Mouse (Mus musculus) v-Abl transformed pro-B cells (cell line): ENCODE data around the gene Rundc3a.

ENCODE experiments used
- in situ Hi-C, 2 experiments: fragments of 400-800 bp; cut with MboI; formaldehyde crosslinking; loops; one replicate each; pipeline ENCODE4 v1.15.1; 2025; ENCODE audit not compliant: unreplicated experiment in 2 of 2

The Rundc3a gene

DNA sequence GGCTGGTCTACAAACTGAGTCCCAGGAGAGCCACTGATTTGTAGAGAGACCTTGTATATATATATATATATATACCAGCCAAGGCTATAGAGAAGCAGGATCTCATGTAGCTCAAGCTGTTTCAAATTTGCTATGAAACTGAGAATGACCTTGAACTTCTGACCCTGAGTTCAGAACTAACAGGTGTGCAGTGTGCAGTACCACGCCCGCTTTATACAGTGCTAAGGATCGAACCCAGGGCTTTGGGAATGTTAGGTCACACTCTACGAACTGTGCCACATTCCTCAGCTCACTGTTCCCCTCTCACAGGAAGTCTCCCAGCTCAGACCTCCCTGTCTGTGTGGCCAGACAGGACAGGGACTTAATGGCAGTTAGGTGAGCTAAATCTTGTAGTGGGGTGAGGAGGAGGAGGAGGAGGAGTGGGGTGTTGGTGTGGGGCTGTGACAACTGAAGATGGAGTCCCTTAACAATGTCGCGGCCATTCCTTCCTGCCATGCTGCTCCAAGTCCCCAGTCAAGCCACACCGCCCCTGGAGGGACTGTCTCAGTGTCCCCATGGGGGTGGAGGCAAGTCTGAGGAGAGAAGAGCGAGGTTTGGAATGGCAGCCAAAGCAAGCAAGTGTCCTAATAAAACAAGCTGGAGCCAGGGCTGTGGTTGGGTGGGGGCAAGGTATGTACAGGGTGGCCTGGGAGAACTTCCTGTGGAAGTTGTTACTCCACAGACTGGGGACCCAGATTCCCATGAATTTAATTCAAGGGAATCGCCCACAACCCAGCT is 25.5 kb upstream of the Rundc3a start:
- in situ Hi-C loops, result loop anchor here in 1 of 2 experiments (5.0 kb wide), 1 partner anchor 40 kb away; no protein-coding TSS in a partner anchor

DNA sequence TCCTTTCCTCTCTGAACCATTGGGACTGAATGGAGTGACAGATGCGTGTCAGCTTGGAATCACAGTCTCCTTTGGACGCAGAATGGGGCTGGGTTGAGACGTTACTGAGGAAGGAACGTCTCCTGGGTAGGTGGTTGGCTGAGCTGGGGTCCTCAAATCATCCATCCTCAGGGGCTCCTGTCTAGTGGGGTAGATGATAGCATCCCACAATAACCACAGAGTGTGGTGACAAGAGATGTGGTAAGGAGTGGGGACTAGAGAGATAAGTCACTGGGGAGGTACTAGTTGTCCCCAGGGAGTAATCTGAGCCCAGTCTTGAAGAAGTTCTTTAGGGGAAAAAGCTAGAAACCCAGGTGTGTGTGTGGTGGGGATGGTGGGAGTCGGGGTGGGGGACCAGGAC is 24.9 kb upstream of the Rundc3a start:
- in situ Hi-C loops, result loop anchor here in 1 of 2 experiments (5.0 kb wide), 1 partner anchor 41 kb away; no protein-coding TSS in a partner anchor

DNA sequence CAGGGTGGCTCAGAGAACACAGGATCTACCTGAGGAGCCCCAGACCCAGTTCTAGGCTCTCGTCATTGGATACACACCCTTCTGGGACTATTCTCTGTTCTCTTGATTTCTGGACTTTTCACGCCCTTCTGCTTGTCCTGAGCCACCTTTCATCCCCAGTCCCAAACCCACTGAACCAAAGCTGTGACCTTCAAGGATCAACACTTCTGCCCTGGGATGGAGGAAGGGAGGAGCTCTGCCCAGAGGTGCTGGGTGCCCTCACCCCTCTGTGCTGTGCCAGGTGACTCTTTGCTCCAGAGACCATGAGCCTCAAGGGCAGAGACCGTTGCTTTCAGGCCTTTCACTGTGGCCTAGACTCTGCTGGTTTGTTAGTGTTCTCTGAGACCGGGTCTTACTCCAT is 23.9 kb upstream of the Rundc3a start:
- in situ Hi-C loops, result loop anchor here in 1 of 2 experiments (5.0 kb wide), 1 partner anchor 42 kb away; no protein-coding TSS in a partner anchor

DNA sequence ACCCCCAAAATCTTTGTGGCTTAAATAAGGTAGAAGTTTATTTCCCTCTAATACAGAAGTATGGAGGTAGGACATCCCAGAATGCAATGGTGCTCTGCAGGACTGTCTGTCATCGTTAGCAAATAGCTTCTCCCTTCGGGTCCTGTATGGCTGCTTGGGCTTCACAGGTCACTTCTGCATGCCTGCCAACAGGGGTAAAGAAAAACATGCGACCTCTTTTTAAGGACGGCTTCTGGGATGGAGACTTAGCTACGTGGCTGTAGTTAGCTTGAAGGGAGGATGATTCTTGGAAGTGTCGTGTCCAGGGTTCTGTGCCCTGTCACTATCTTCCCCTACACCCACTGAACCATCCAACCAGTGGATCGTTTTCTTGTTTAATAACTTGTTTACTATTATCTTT is 22.9 kb upstream of the Rundc3a start:
- in situ Hi-C loops, result no loop called here

DNA sequence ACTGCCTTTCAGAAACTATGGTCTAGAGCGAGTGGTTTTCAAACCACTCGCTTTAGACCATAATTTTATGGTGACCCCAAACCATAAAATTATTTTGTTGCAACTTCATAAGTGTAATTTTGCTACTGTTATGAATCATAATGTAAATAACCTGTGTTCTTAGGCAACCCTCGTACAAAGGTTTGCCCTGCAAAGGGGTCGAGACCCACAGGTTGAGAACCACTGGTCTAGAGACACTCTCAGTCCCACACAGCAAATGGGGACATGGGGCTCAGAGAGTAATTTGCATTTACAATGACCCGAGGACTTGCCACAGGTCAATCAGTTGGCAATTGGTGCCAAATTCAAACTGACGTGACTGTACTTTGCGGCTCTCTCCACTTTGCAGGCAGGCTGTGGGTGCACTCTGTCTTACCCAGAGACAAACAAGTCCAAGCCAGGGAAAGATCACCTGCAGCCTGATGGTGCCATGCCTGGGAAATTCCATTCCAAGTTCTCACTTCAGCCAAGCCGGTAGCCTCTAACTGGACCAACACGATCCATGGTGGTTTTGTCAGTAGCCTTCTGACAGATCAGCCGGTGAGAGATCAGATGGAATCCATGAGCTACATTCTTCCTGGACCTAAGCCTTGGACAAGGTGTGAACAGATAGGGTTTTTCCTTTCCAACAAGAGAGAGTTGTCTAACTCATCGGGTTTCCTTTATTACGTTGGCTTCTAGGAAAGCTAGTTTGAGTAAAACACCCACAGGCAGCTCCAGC is 21.1 kb upstream of the Rundc3a start:
- in situ Hi-C loops, result no loop called here

DNA sequence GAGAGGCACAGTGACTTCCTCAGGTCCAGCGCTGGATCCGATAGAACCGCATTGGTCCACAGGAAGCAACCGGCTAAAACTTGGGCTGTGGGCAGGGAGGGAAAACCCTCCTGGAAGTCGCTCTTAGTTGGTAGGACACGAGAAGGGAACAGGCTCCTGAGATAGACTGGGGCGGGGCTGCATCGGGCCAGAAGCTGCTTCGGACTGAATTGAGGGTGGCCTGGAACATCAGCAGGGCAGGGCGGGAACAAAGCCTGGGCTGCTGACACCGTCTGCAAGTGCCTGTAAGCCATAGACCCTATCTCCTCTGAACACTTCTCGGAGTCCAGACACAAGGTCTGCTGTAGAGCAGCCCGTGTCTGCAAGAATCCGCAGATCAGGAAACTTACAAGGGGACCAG is 20.3 kb upstream of the Rundc3a start:
- in situ Hi-C loops, result no loop called here

DNA sequence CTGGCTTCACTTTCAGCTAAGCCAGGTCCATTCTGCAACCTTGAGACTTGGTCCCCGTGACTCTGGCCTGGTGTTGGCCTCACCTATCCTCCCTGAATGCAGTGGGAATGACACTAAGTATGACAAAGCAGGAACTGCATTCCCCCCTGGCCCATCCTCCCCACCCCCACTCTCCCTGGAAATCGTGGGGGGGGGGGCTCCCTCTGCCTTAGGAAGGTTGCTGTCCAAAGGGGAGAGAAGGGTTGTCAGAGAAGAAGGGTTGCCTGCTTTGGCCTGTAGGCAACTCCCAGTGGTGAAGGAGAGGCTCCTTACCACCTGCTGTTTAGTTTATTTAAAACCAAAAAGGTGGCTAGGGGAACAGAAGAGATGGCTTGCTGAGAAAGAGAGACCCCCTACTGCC is 19.6 kb upstream of the Rundc3a start:
- in situ Hi-C loops, result no loop called here

DNA sequence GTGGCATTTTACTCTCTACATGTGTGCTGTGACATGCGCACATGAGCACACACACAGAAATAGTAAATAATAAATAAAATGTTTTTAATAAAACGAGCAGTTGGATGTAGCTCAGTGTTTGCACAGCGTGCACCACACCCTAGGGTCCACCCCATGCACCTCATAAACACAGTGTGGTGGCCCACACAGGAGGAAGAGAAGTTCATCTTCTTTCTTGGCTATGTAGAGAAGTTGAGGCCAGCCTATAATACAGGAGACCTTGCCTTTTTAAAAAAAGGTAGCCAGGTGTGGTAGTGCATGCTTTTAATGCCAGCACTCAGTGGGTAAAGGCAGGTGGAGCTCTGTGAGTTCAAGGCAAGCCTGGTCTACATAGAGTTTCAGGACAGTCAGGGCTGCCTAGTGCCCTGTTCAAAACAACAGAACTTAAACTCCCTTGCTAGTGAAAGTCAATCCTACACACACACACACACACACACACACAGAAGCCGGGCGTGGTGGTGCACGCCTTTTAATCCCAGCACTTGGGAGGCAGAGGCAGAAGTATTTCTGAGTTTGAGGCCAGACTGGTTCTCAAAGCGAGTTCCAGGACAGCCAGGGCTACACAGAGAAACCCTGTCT is 19.0 kb upstream of the Rundc3a start:
- in situ Hi-C loops, result no loop called here

DNA sequence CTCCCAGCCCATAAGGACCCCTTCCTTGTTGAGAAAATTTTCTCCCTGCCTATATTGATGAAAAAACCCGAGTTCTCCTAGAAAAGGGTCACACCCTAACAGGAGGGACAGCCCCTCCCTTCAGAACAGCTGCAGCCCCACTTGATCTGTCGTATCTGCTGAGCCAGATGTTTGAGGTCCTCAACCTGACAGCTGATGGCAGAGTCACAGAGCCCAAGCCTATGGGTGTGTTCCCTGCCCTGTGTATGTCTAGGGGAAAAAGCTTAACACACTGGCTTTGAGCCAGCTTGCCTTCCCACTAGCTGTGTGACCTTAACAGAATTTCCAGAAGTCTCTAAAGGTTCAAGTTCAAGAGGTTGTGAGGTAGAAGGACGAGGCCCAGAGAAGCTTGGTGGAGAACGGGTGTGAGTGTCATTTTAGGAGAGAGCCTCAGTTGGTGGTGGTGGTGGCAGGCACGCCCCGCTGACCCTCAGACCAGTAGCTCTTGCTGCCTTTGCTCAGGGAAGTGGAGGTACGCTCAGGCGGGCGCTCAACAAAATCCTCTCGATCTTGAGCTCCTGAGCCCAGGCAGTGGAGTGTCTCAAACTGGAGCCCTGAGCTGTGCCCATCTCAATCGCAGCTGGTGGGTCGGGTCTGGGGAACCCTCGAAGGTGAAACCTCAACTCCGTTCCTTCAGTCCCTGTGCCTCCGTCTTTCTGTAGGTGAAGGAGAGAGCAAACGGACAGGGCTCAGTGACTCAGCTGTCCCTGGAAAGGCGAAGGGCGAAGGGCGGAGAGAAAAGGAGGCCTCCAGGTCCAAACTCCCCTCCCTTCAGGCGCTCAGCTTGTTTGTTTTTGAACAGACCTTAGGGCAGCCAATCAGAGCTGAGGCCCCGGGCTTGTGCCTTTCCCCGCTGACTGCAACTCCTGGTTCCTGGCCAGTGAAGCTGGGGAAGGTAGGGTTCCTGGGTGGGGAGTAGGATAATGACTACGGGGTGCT is 17.7 kb upstream of the Rundc3a start:
- in situ Hi-C loops, result no loop called here

DNA sequence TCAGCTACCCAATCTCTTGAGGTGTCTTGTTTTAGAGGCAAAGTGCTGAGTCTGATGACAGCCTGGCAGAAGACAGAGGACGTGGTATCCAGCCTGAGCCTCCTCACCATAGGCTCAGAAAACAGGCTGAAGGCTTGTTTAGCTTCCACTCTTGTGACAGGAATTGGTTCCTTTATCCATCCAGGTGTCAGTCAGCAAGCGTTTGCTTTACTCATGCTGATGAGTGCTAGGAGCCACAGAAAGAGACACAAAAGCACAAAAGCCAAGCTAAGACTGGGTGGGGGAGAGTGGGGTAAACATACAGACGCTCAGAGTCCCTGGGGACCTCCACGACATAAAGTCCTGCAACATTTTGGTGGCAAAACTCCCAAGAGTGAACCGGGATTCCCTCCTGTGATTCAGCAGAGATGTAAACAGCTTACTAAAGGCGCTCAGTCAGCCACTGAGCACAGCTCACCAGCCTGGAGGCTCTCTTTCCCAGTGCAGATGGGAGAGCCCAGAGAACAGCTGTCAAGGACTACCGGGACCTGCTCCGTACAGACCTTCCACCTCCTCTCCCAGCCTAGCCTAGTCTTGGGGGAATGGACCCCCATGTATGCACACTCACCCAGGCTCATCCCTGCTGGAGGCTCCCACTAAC is 16.9 kb upstream of the Rundc3a start:
- in situ Hi-C loops, result no loop called here

DNA sequence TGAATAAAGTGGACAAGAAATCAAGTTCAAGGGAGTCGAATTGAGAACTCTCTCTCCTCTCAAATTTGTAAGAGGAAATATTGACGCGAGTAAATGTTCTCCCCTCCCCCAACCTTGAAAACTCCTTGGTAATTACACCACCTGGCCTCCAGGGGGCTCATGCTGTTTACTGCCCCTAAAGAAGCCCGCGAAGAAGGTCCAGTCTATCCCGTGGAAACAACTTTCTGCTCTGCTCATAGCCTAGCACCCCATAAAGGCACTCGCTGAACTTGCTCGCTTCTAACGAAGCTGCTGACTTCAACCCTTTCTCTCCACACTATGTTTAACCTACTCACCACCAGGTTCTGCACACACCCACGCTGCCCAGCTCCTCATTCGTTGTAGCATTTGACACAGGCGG is 16.0 kb upstream of the Rundc3a start:
- in situ Hi-C loops, result no loop called here

DNA sequence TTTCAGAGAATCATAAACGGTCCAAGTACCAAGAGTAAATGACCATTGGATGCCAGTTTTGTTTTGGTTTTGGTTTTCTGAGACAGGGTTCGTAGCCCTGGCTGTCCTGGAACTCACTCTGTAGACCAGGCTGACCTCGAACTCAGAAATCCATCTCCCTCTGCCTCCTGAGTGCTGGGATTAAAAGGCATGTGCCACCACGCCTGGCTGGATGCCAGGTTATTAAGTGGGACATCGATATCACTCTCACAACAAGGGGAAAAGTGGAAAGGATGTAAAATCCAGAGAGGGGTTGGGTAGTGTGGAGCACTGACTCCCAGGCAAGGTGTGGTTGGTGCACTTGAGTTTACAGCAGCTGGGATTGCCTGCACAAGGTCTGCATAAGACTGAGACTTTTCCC is 13.1 kb upstream of the Rundc3a start:
- in situ Hi-C loops, result loop anchor here in 1 of 2 experiments (5.0 kb wide), 1 partner anchor 43 kb away; no protein-coding TSS in a partner anchor

DNA sequence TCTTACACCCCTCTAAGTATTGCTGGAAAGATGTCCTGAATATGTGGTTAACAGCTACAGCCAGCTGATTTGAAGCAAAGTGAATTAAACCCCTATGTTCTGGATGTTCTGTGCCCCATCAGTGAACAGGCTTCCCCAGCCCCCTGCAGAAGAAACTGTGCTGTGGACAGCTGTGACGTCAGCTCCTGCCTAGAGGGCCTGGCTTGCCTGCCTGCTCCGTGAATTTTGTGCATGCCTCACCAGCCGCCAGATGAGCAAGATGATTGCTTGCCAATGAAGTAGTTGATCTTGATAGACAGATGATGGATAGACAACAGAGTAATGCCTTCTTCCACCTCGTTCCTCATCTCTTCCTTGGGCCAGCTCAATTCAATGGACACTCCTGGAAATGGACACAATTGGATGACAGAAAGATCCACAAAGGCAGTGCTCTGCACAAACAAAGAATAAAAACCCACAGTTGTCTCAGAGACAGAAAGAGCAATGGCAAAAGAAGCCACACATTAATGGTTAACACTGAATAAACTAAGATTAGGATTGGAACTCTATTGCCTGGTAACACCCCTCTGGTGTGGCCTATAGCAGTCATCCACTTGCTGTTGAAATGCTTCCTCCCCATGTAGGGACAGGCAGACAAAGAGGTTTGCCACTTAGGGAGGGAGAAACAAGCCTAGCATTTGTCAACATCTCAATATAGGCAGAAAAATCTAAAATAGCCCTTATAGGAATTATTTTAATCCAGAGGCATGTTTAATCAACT is 11.7 kb upstream of the Rundc3a start:
- in situ Hi-C loops, result loop anchor here in 1 of 2 experiments (5.0 kb wide), 1 partner anchor 44 kb away; no protein-coding TSS in a partner anchor

DNA sequence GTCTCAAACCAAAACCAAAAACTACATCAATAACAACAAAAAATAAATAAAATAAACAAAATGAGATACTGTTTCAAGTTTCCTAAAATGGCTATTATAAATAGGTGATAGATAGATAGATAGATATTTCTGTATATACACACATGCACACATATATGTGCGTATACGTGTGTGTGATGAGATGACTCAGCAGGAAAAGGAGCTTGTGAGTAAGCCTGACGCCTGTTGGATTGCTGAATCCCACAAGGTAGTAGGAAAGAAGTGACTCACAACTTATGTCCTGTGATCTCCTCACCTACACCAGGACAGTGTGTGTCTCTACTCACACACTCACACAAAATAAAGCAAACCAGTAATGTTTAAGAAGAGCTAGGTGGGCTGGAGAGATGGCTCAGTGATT is 10.4 kb upstream of the Rundc3a start:
- in situ Hi-C loops, result loop anchor here in 1 of 2 experiments (5.0 kb wide), 1 partner anchor 45 kb away; no protein-coding TSS in a partner anchor

DNA sequence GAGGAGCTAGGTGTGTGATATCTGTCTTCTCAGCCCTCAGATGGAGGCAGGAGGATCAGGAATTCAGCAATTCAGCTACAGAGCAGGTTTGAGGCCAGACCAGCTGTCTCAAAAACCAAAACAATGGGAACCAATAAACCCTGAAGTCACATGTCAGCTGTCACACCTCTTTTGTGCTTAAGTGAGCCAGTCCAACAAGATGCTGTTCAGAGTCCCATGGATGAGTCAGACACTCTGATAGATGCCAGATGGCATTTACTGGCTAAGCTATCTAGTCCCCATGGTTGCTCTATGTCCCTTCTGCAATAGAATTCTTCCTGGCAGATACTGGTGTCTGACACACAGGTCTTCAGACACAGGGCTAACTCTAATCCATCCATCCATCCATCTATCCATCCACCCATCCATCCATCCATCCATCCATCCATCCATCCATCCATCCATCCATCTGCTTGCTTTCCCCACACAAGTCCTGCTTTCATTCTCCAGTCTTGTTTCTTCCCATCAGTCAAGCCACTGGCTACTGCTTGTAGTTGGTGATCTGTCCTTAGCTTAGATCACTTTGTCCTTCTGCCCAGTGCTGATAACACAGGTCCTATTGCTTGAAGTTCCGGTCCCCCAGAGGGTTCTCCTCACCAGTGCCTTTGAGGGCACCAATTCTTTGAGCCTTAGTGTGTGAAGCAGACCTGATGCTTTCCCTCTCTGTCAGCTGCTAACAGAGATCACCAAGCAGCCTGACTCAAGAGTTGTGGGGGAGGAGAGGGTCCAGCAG is 9.7 kb upstream of the Rundc3a start:
- in situ Hi-C loops, result loop anchor here in 1 of 2 experiments (5.0 kb wide), 1 partner anchor 46 kb away; no protein-coding TSS in a partner anchor

DNA sequence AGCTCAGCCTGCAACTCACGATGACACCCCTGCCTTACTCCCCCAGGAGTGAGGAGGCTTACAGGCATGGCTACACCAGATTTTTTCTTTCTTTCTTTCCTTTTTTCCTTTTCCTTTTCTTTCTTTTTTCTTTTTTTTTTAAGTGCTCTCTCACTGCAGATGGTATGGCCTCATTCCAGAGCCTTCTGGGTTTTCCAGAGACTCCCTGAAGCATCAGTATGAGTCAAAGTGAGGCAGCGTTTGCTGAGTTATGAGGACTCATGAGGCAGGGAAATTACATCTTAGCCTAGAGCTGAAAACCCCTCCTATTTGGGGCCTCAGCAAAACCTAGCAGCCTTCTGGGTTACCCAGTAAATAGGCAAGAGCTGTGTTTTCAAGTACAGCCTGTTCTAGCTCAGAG is 8.8 kb upstream of the Rundc3a start:
- in situ Hi-C loops, result loop anchor here in 1 of 2 experiments (5.0 kb wide), 1 partner anchor 47 kb away; no protein-coding TSS in a partner anchor

DNA sequence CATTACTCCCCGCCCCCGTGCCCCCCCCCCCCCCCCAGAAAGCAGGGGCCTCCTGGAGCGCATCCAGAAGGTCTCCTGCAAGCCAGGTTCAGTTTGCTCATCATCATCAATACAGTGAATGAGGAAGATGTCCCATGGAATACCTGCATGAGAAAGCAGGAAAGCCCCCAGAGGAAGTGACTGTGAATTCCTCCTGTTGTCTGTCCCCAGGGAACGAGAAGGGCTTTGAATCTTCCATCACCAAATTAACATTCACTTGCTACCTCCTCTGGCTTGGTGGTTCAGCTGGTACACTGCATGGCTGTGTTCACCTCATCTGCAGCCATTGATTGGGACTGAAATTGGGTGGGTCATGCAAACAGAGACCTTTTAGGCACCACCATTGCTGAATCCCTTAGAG is 8.1 kb upstream of the Rundc3a start:
- in situ Hi-C loops, result no loop called here

DNA sequence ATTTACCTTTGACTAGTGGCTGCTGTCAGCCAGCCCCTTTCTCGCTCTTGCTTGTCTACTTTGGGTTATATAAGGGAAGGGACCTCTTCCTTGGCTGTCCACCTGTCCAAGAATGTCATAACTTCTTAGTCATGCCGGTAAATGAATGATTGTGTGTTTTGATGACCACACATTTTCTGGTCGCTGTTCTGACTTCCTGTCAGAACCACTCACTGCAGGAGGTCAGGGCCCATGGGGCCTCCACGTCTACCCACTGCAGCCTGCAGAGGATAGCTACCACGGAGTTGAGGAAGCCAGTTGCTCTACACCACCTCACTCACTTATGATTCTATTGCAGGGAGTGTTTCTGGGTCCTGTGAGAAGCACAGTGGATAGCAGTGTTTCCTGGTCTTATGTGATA is 7.1 kb upstream of the Rundc3a start:
- in situ Hi-C loops, result no loop called here
